Comparison of ENCODE assay signal across 24 mouse cellular contexts in the genomic region with DNA sequence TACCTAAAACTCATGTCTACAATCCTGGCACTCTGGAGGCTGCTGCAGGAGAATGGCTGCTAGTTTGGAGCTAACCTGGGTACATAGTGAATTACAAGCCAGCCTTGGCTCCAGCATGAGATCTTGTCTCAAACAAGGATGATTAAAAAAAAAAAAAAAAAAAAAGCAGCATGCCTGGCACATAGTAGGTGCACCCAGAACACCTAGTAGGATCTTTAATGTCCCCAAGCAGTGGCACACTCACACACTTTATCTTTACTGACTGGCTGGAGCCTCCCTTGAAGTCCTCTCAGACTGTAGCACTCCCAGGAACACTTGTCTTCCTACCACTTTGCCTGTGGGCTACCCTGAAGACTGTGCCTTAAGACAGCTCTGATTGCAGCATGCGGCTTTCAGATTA. TPM values are rescaled to one million over a fixed set of nuclear protein-coding genes. Genes with fewer than 3 reads are reported as not detected.
A peak's percentile ranks its signal among the peaks of the same experiment; 100 is the strongest.
DNase-seq lines count a peak whose midpoint lies in the region; ATAC-seq and TF ChIP-seq lines count a peak whose summit lies in the region.
"Had no signal": no experiment of that assay in that cellular context is flagged by ENCODE, and none has a peak within 500 bp of the region (broad histone marks: within the 10 kb centered on the region; RNA-seq: fewer than 3 reads in every experiment).

No protein-coding gene starts in this region.

- H3K27me3 ChIP-seq in heart, embryonic 10.5 days (ENCODE audit: insufficient read depth, poor library complexity, severe bottlenecking): no peaks in the 10 kb centered on the region
- H3K27me3 ChIP-seq in kidney, adult 2 months (replicated peaks; ENCODE audit: control insufficient read depth, insufficient read depth, low read length): no peaks in the 10 kb centered on the region
- no peaks in the 10 kb centered on the region for H3K27me3 ChIP-seq in small intestine, adult 2 months (ENCODE audit: control insufficient read depth, insufficient read depth, low read length)
- no peaks in the 10 kb centered on the region for H3K27me3 ChIP-seq in liver, postnatal 0 days (ENCODE audit: insufficient read depth, low read length)
- H3K27me3 ChIP-seq in forebrain, embryonic 11.5 days (ENCODE audit: control insufficient read depth, insufficient read depth, low read length): no peaks in the 10 kb centered on the region
- H3K27me3 ChIP-seq: embryonic facial prominence, embryonic 12.5 days; embryonic facial prominence, embryonic 15.5 days; hindbrain, embryonic 13.5 days; intestine, embryonic 15.5 days; Patski had no signal

- intact Hi-C loops in heart, postnatal 14 days (cut with DNase I): no loop called here

- 93% methylated on average over 1 of the region's 1 CpGs for WGBS in heart, embryonic 10.5 days
- 95% methylated on average over 1 of the region's 1 CpGs for WGBS in kidney, adult 2 months
- 97% methylated on average over 1 of the region's 1 CpGs for WGBS in small intestine, adult 2 months
- 97% methylated on average over 1 of the region's 1 CpGs for WGBS in liver, postnatal 0 days (ENCODE audit: insufficient replicate concordance)
- 88% methylated on average over 1 of the region's 1 CpGs for WGBS in forebrain, embryonic 11.5 days

- no peak for TF ChIP-seq CTCF in kidney, adult 2 months (conservative IDR thresholded peaks at IDR 0.05; ENCODE audit: insufficient read depth, insufficient read length, low read depth, low read length)
- no peak for TF ChIP-seq CTCF in small intestine, adult 2 months (IDR thresholded peaks at IDR 0.05; ENCODE audit: extremely low read depth, insufficient read length, insufficient replicate concordance, low read depth, low read length)
- TF ChIP-seq CTCF in liver, postnatal 0 days (IDR thresholded peaks at IDR 0.05; ENCODE audit: low read depth): no peak

- no peak for DNase-seq in heart, embryonic 10.5 days (ENCODE audit: low spot score)
- DNase-seq in heart, postnatal 14 days: no peak
- DNase-seq in kidney, adult 2 months: no peak
- DNase-seq in kidney, postnatal 14 days: no peak
- DNase-seq in liver, postnatal 0 days: no peak
- DNase-seq in forebrain, embryonic 11.5 days (ENCODE audit: low spot score): no peak
- DNase-seq: adrenal gland, postnatal 10 days; cerebellum, adult 11 months; forebrain, postnatal 0 days; gastrocnemius, postnatal 25 days; heart, postnatal 36 days had no signal

- no peaks in the 10 kb centered on the region for H3K9me3 ChIP-seq in heart, embryonic 10.5 days
- H3K9me3 ChIP-seq in liver, postnatal 0 days (ENCODE audit: low read length): no peaks in the 10 kb centered on the region
- H3K9me3 ChIP-seq in forebrain, embryonic 11.5 days (ENCODE audit: control insufficient read depth, low read length): no peaks in the 10 kb centered on the region
- H3K9me3 ChIP-seq: embryonic facial prominence, embryonic 12.5 days; embryonic facial prominence, embryonic 15.5 days; hindbrain, embryonic 10.5 days; hindbrain, embryonic 13.5 days; intestine, embryonic 15.5 days had no signal

- no peak overlapping the region for H3K9ac ChIP-seq in liver, postnatal 0 days (replicated peaks)
- no peak overlapping the region for H3K9ac ChIP-seq in forebrain, embryonic 11.5 days (ENCODE audit: low read length)
- H3K9ac ChIP-seq: embryonic facial prominence, embryonic 12.5 days; embryonic facial prominence, embryonic 15.5 days; forebrain, postnatal 0 days; intestine, embryonic 15.5 days had no signal

- H3K36me3 ChIP-seq in heart, embryonic 10.5 days: no peaks in the 10 kb centered on the region
- no peaks in the 10 kb centered on the region for H3K36me3 ChIP-seq in kidney, adult 2 months (ENCODE audit: control insufficient read depth, insufficient read depth, low read length)
- no peaks in the 10 kb centered on the region for H3K36me3 ChIP-seq in small intestine, adult 2 months (ENCODE audit: control insufficient read depth, insufficient read depth, low read length)
- peaks cover 2% of the 10 kb centered on the region; the same call in 1 of the 2 replicates for H3K36me3 ChIP-seq in liver, postnatal 0 days (replicated peaks; ENCODE audit: insufficient read depth, low read length)
- H3K36me3 ChIP-seq in forebrain, embryonic 11.5 days (ENCODE audit: control insufficient read depth, insufficient read depth, low read length): no peaks in the 10 kb centered on the region
- H3K36me3 ChIP-seq: embryonic facial prominence, embryonic 12.5 days; embryonic facial prominence, embryonic 15.5 days; hindbrain, embryonic 10.5 days; hindbrain, embryonic 13.5 days; intestine, embryonic 15.5 days had no signal

- H3K27ac ChIP-seq in heart, embryonic 10.5 days: peak overlapping the region; percentile 82; the same call in 1 of the 2 replicates
- H3K27ac ChIP-seq in kidney, adult 2 months (ENCODE audit: insufficient read depth, low read depth, low read length): 0 out of 2 replicates have a peak overlapping the region, but pooled peaks have one; percentile 11
- peak overlapping the region; percentile 50; the same call in 1 of the 2 replicates for H3K27ac ChIP-seq in brown adipose tissue, adult 24 weeks (replicated peaks; ENCODE audit: low read depth, low read length)
- H3K27ac ChIP-seq in small intestine, adult 2 months (ENCODE audit: insufficient read depth, low read depth, low read length): peak overlapping the region; percentile 38; the same call in 1 of the 2 replicates
- H3K27ac ChIP-seq in liver, postnatal 0 days (ENCODE audit: low read depth): no peak overlapping the region
- H3K27ac ChIP-seq in forebrain, embryonic 11.5 days (ENCODE audit: low read depth, low read length): no peak overlapping the region
- H3K27ac ChIP-seq: embryonic facial prominence, embryonic 12.5 days; embryonic facial prominence, embryonic 15.5 days; intestine, embryonic 15.5 days had no signal

- TF ChIP-seq EP300 in liver, postnatal 0 days (IDR thresholded peaks at IDR 0.05; ENCODE audit: low read depth): no peak

- H3K4me2 ChIP-seq in liver, postnatal 0 days (ENCODE audit: low read depth, low read length): no peak overlapping the region
- H3K4me2 ChIP-seq in forebrain, embryonic 11.5 days (ENCODE audit: low read depth, low read length, severe bottlenecking): no peak overlapping the region
- H3K4me2 ChIP-seq: embryonic facial prominence, embryonic 12.5 days; embryonic facial prominence, embryonic 15.5 days; heart, embryonic 11.5 days; hindbrain, embryonic 13.5 days; intestine, embryonic 15.5 days had no signal

- H3K4me3 ChIP-seq in heart, embryonic 10.5 days: no peak overlapping the region
- H3K4me3 ChIP-seq in kidney, adult 2 months (ENCODE audit: insufficient read depth, low read depth, low read length): no peak overlapping the region
- H3K4me3 ChIP-seq in brown adipose tissue, adult 24 weeks (ENCODE audit: insufficient read depth, low read depth, low read length): no peak overlapping the region
- no peak overlapping the region for H3K4me3 ChIP-seq in small intestine, adult 2 months (ENCODE audit: low read depth, low read length)
- H3K4me3 ChIP-seq in liver, postnatal 0 days (ENCODE audit: low read depth, low read length): no peak overlapping the region
- no peak overlapping the region for H3K4me3 ChIP-seq in forebrain, embryonic 11.5 days (ENCODE audit: low read depth, low read length)
- H3K4me3 ChIP-seq: embryonic facial prominence, embryonic 12.5 days; embryonic facial prominence, embryonic 15.5 days; erythroblast, embryonic 14.5 days; hindbrain, embryonic 10.5 days; hindbrain, embryonic 13.5 days; intestine, embryonic 15.5 days had no signal

- peaks cover 89% of the 10 kb centered on the region for H3K4me1 ChIP-seq in heart, embryonic 10.5 days
- H3K4me1 ChIP-seq in kidney, adult 2 months (ENCODE audit: control insufficient read depth, insufficient read depth, low read length): peaks cover 47% of the 10 kb centered on the region
- H3K4me1 ChIP-seq in brown adipose tissue, adult 24 weeks (ENCODE audit: control insufficient read depth, insufficient read depth, insufficient read length, low read length): peaks cover 47% of the 10 kb centered on the region
- H3K4me1 ChIP-seq in small intestine, adult 2 months (ENCODE audit: control insufficient read depth, insufficient read depth, insufficient read length, low read length): peaks cover 57% of the 10 kb centered on the region
- H3K4me1 ChIP-seq in liver, postnatal 0 days (ENCODE audit: insufficient read depth): peaks cover 22% of the 10 kb centered on the region
- peaks cover 10% of the 10 kb centered on the region; the same call in 1 of the 2 replicates for H3K4me1 ChIP-seq in forebrain, embryonic 11.5 days (replicated peaks; ENCODE audit: control insufficient read depth, insufficient read depth, low read length)

- TF ChIP-seq POLR2A in kidney, adult 2 months (IDR thresholded peaks at IDR 0.05; ENCODE audit: low read depth, low read length): no peak
- TF ChIP-seq POLR2A in small intestine, adult 2 months (IDR thresholded peaks at IDR 0.05; ENCODE audit: low read depth, low read length): no peak

- no peak for ATAC-seq in liver, postnatal 0 days
- no peak for ATAC-seq in forebrain, embryonic 11.5 days (replicated peaks; ENCODE audit: low FRiP score)
- ATAC-seq: CD4-positive, CD25-positive, alpha-beta regulatory T cell, adult 4 months; forebrain, embryonic 14.5 days; forebrain, postnatal 0 days; hindbrain, embryonic 16.5 days; intestine, embryonic 15.5 days; Patski had no signal

RNA-seq across cellular contexts. Expression of a gene that starts 22.9 kb away (rescaled TPM):
- polyA plus RNA-seq in heart, embryonic 10.5 days (2016; fragmentation: Nextera tagmentation; extraction: Ambion mirVana): 9.6 and 11.6 TPM in 2 replicates
- total RNA-seq in heart, postnatal 14 days (2021): 10 to 100 TPM; 32.4 to 35.0 TPM
- 18.9 and 20.6 TPM in 2 replicates for polyA plus RNA-seq in kidney, adult 2 months (2012; rRNA removed)
- 12.1 and 13.5 TPM in 2 replicates for polyA plus RNA-seq in brown adipose tissue, adult 24 weeks (2012; ENCODE audit: insufficient read depth, insufficient read length, missing spikeins)
- 10.5 and 25.1 TPM in 2 replicates for polyA plus RNA-seq in small intestine, adult 2 months (2012; rRNA removed)
- 3.2 and 3.7 TPM in 2 replicates for polyA plus RNA-seq in liver, postnatal 0 days (2015; fragmentation: Nextera tagmentation; extraction: Ambion mirVana)
- polyA plus RNA-seq in forebrain, embryonic 11.5 days (2014; fragmentation: Nextera tagmentation; extraction: Ambion mirVana): 15.5 and 16.6 TPM in 2 replicates

RNA-seq across cellular contexts. Expression of a gene that starts 46.8 kb away (rescaled TPM):
- polyA plus RNA-seq in heart, embryonic 10.5 days (2016; fragmentation: Nextera tagmentation; extraction: Ambion mirVana): 1.3 and 2.3 TPM in 2 replicates
- total RNA-seq in heart, postnatal 14 days (2021): 10 to 100 TPM in 1 of 2 experiments, 1 to 10 TPM in 1; 10.0 to 11.5 TPM
- 12.4 and 16.8 TPM in 2 replicates for polyA plus RNA-seq in kidney, adult 2 months (2012; rRNA removed)
- polyA plus RNA-seq in brown adipose tissue, adult 24 weeks (2012; ENCODE audit: insufficient read depth, insufficient read length, missing spikeins): 0.20 TPM in 1 of 2 replicates, not detected in the other
- polyA plus RNA-seq in small intestine, adult 2 months (2012; rRNA removed): 2.9 and 4.7 TPM in 2 replicates
- polyA plus RNA-seq in liver, postnatal 0 days (2015; fragmentation: Nextera tagmentation; extraction: Ambion mirVana): 0.09 and 0.11 TPM in 2 replicates
- polyA plus RNA-seq in forebrain, embryonic 11.5 days (2014; fragmentation: Nextera tagmentation; extraction: Ambion mirVana): 7.3 and 7.9 TPM in 2 replicates

Comparison
In these comparisons a context has a peak if more than half of its experiments do, and no peak if none do; other contexts are left out.
1. H3K27ac ChIP-seq: peak in heart, embryonic 10.5 days (single experiment), kidney, adult 2 months (single experiment), brown adipose tissue, adult 24 weeks (single experiment) and small intestine, adult 2 months (single experiment); none in liver, postnatal 0 days (single experiment) and forebrain, embryonic 11.5 days (single experiment).